Mouse (Mus musculus): ENCODE results near the gene Slc22a12. TPM values are rescaled to one million over a fixed set of nuclear protein-coding genes. Genes with fewer than 3 reads are reported as not detected.

Slc22a12 gene
- total and polyA plus RNA-seq, 3 experiments = 0.17 to 1.2 (median 0.94) TPM

GRCm38 (mm10) chr19:6502035-6502541 is 40.7 kb downstream of the Slc22a12 start:
- H3K36me3 ChIP-seq (replicated peaks in 1 of 2; ENCODE audit: control insufficient read depth in 1 of 2, insufficient read depth in 1 of 2, low read length in 1 of 2) = no peaks in the 10 kb centered on the region
- peaks cover 96% of the 10 kb centered on the region for H3K27me3 ChIP-seq (replicated peaks)
- peak; percentile 10 for DNase-seq (ENCODE audit: extremely low read depth)
- in situ Hi-C loops (cut with MboI; ENCODE audit: low pct_ligation_motif_present, low pct_unique_long_range_greater_than_20kb, low sequenced_read_pairs) (no loop called here), dilution Hi-C loops (cut with MboI; ENCODE audit: extremely low pct_ligation_motif_present, extremely low pct_unique_long_range_greater_than_20kb, low sequenced_read_pairs) (no loop called here)
- H3K4me1 ChIP-seq (ENCODE audit: control insufficient read depth in 1 of 2, insufficient read depth in 2 of 2) = peaks cover 4 to 16% of the 10 kb centered on the region in 2 experiments; a peak in 3 of 4 replicates
- H3K4me2 ChIP-seq (ENCODE audit: insufficient read depth, low read depth, poor library complexity, severe bottlenecking) = no peak overlapping the region
- TF ChIP-seq MEF2A (IDR thresholded peaks at IDR 0.05; ENCODE audit: borderline replicate concordance, low read depth, low read length) (no peak), JUND (conservative IDR thresholded peaks at IDR 0.05; ENCODE audit: low read depth, low read length) (no peak), TCF12 (IDR thresholded peaks at IDR 0.05; ENCODE audit: low read depth, low read length) (no peak), POLR2A (IDR thresholded peaks at IDR 0.05; ENCODE audit: low read depth, low read length) (no peak), USF2 (conservative IDR thresholded peaks at IDR 0.05; ENCODE audit: low read depth, low read length) (no peak), IRF4 (IDR thresholded peaks at IDR 0.05; ENCODE audit: low read depth, low read length) (no peak), USF1 (IDR thresholded peaks at IDR 0.05; ENCODE audit: low read depth, low read length) (no peak), RAD21 (IDR thresholded peaks at IDR 0.05; ENCODE audit: low read depth, low read length) (no peak), SMC3 (IDR thresholded peaks at IDR 0.05; ENCODE audit: low read depth, low read length) (no peak), HCFC1 (IDR thresholded peaks at IDR 0.05; ENCODE audit: low read depth, low read length) (no peak), RCOR1 (conservative IDR thresholded peaks at IDR 0.05; ENCODE audit: low read depth, low read length) (no peak), KAT2A (IDR thresholded peaks at IDR 0.05; ENCODE audit: insufficient replicate concordance, low read length) (no peak), E2F4 (IDR thresholded peaks at IDR 0.05; ENCODE audit: insufficient replicate concordance, low read depth, low read length) (no peak), ELF1 (IDR thresholded peaks at IDR 0.05; ENCODE audit: low read depth, low read length) (no peak), NRF1 (IDR thresholded peaks at IDR 0.05; ENCODE audit: low read depth, low read length) (no peak)
- H3K4me3 ChIP-seq (replicated peaks in 1 of 3; ENCODE audit: low read depth in 2 of 3, low read length in 2 of 3, poor library complexity in 1 of 3) = no peak overlapping the region
- no peak overlapping the region for H3K27ac ChIP-seq (ENCODE audit: insufficient read depth, low read depth)
- H3K79me2 ChIP-seq (replicated peaks; ENCODE audit: control insufficient read depth, extremely low read depth, insufficient read depth, poor library complexity, severe bottlenecking) = no peaks in the 10 kb centered on the region
- no peak overlapping the region for H3K9ac ChIP-seq (ENCODE audit: insufficient read depth, low read depth)
- H3K9me3 ChIP-seq (replicated peaks; ENCODE audit: low read length) = no peaks in the 10 kb centered on the region

GRCm38 (mm10) chr19:6500636-6501025 is 42.2 kb downstream of the Slc22a12 start:
- no peak overlapping the region for H3K9ac ChIP-seq (ENCODE audit: insufficient read depth, low read depth)
- dilution Hi-C loops (cut with MboI; ENCODE audit: extremely low pct_ligation_motif_present, extremely low pct_unique_long_range_greater_than_20kb, low sequenced_read_pairs) = no loop called here
- H3K36me3 ChIP-seq (replicated peaks in 1 of 2; ENCODE audit: control insufficient read depth in 1 of 2, insufficient read depth in 1 of 2, low read length in 1 of 2) = no peaks in the 10 kb centered on the region
- H3K27ac ChIP-seq (ENCODE audit: insufficient read depth, low read depth) = no peak overlapping the region
- no peak overlapping the region for H3K4me3 ChIP-seq (replicated peaks in 1 of 3; ENCODE audit: low read depth in 2 of 3, low read length in 2 of 3, poor library complexity in 1 of 3)
- no peaks in the 10 kb centered on the region for H3K79me2 ChIP-seq (replicated peaks; ENCODE audit: control insufficient read depth, extremely low read depth, insufficient read depth, poor library complexity, severe bottlenecking)
- TF ChIP-seq NELFE (IDR thresholded peaks at IDR 0.05; ENCODE audit: low read depth, low read length) (no peak), ZNF384 (IDR thresholded peaks at IDR 0.05; ENCODE audit: low read depth, low read length) (no peak), MAFK (IDR thresholded peaks at IDR 0.05; ENCODE audit: insufficient replicate concordance, low read length) (no peak), USF1 (IDR thresholded peaks at IDR 0.05; ENCODE audit: low read depth, low read length) (no peak), JUN (IDR thresholded peaks at IDR 0.05; ENCODE audit: insufficient read depth, low read depth, low read length) (no peak), EP300 (IDR thresholded peaks at IDR 0.05; ENCODE audit: low read length) (no peak), MEF2A (IDR thresholded peaks at IDR 0.05; ENCODE audit: borderline replicate concordance, low read depth, low read length) (no peak), SIN3A (IDR thresholded peaks at IDR 0.05; ENCODE audit: low read length) (no peak), CHD1 (IDR thresholded peaks at IDR 0.05; ENCODE audit: low read depth, low read length) (no peak), ETS1 (conservative IDR thresholded peaks at IDR 0.05; ENCODE audit: low read depth, low read length) (no peak)
- H3K4me1 ChIP-seq (ENCODE audit: control insufficient read depth in 1 of 2, insufficient read depth in 2 of 2) = peaks cover 0 to 5% of the 10 kb centered on the region in 2 experiments; a peak in 3 of 4 replicates
- in situ Hi-C loops (cut with MboI; ENCODE audit: low pct_ligation_motif_present, low pct_unique_long_range_greater_than_20kb, low sequenced_read_pairs) = no loop called here
- DNase-seq (ENCODE audit: extremely low read depth) = no peak
- H3K4me2 ChIP-seq (ENCODE audit: insufficient read depth, low read depth, poor library complexity, severe bottlenecking) = no peak overlapping the region
- peaks cover 96% of the 10 kb centered on the region for H3K27me3 ChIP-seq (replicated peaks)
- no peaks in the 10 kb centered on the region for H3K9me3 ChIP-seq (replicated peaks; ENCODE audit: low read length)
